Mouse (Mus musculus) frontal cortex, adult (tissue): ENCODE data around the gene Lrrc40.

Source experiments
- ATAC-seq: cut with Nextera tagmentation; 2 replicates; pipeline ENCODE4 v1.9.2; 2017; ENCODE audit warnings: mild to moderate bottlenecking, moderate library complexity, mixed read lengths; ENCODE audit not compliant: low TSS enrichment

Gene Lrrc40

GRCm38 (mm10) chr3:158036329-158036988 lies at the start of gene Lrrc40, which contains the start of gene Srsf11:
TSS of gene Lrrc40 (plus strand) at chr3:158036662.
TSS of gene Srsf11 (minus strand) at chr3:158036639.
- peak; percentile 95 for ATAC-seq

- no peak for ATAC-seq
Observed at GRCm38 (mm10) chr3:157993322-157993721, 43.1 kb upstream of the Lrrc40 start.

- no peak for ATAC-seq
Observed at GRCm38 (mm10) chr3:157995726-157996125, 40.7 kb upstream of the Lrrc40 start.

GRCm38 (mm10) chr3:157998742-157999369 lies 37.6 kb upstream of the Lrrc40 start:
- no peak for ATAC-seq

- ATAC-seq: no peak
Observed at GRCm38 (mm10) chr3:158008647-158009046, 27.8 kb upstream of the Lrrc40 start.

GRCm38 (mm10) chr3:158009762-158010320 lies 26.6 kb upstream of the Lrrc40 start:
- peak; percentile 77 for ATAC-seq

GRCm38 (mm10) chr3:158031371-158031925 lies 5.0 kb upstream of the Lrrc40 start:
- ATAC-seq: peak; percentile 93

GRCm38 (mm10) chr3:158032106-158032505 lies 4.4 kb upstream of the Lrrc40 start:
- no peak for ATAC-seq

- ATAC-seq: no peak
Observed at GRCm38 (mm10) chr3:158035866-158036265, 596 bp upstream of the Lrrc40 start.

GRCm38 (mm10) chr3:158038106-158038505 lies 1.6 kb downstream of the Lrrc40 start:
- ATAC-seq: no peak

- ATAC-seq: no peak
Observed at GRCm38 (mm10) chr3:158040755-158041154, 4.3 kb downstream of the Lrrc40 start.

GRCm38 (mm10) chr3:158049508-158049907 lies 13.0 kb downstream of the Lrrc40 start:
- ATAC-seq: no peak

- ATAC-seq: peak; percentile 85
Observed at GRCm38 (mm10) chr3:158060621-158061291, 24.3 kb downstream of the Lrrc40 start.

- peak; percentile 17; the same call in 1 of the 2 replicates for ATAC-seq
Observed at GRCm38 (mm10) chr3:158061811-158062523, 25.5 kb downstream of the Lrrc40 start.

- no peak for ATAC-seq
Observed at GRCm38 (mm10) chr3:158065256-158065655, 28.8 kb downstream of the Lrrc40 start.

- no peak for ATAC-seq
Observed at GRCm38 (mm10) chr3:158067916-158068315, 31.5 kb downstream of the Lrrc40 start.

GRCm38 (mm10) chr3:158068613-158069263 lies 32.3 kb downstream of the Lrrc40 start:
- ATAC-seq: no peak

- ATAC-seq: peak; percentile 35; the same call in 1 of the 2 replicates
Observed at GRCm38 (mm10) chr3:158075004-158075403, 38.5 kb downstream of the Lrrc40 start.

GRCm38 (mm10) chr3:158076685-158077379 lies 40.4 kb downstream of the Lrrc40 start:
- peak; percentile 38; the same call in 1 of the 2 replicates for ATAC-seq

- ATAC-seq: no peak
Observed at GRCm38 (mm10) chr3:158077380-158077772, 40.9 kb downstream of the Lrrc40 start.
